Comparison of ENCODE assay signal across 14 mouse cellular contexts in the genomic region with DNA sequence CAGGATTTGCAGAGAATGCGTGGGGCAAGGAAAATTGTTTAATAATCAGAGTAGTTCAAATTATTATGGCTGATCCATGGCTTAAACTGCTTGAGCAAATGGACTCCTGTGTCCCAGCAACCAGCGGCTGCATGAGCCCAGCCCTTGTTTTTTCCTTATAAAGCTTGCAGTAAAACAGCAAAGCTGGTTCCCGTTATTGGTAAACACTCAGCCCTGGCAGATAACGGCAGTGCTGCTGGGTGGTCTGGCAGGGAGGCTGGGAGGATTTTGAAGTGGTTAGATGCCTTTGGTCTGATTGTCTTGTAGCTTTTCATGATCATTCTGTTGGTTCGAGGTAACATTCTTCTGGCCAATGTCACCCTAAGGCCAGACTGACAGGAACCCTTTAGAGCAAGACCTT. TPM values are rescaled to one million over a fixed set of nuclear protein-coding genes. Genes with fewer than 3 reads are reported as not detected.
A peak's percentile ranks its signal among the peaks of the same experiment; 100 is the strongest.
DNase-seq lines count a peak whose midpoint lies in the region; ATAC-seq and TF ChIP-seq lines count a peak whose summit lies in the region.
"Had no signal": no experiment of that assay in that cellular context is flagged by ENCODE, and none has a peak within 500 bp of the region (broad histone marks: within the 10 kb centered on the region; RNA-seq: fewer than 3 reads in every experiment).

No protein-coding gene starts in this region.

- H3K4me2 ChIP-seq in kidney, postnatal 0 days (ENCODE audit: low read length) = no peak overlapping the region
- H3K4me2 ChIP-seq: liver, embryonic 11.5 days had no signal

- no peak overlapping the region for H3K4me3 ChIP-seq in kidney, postnatal 0 days (replicated peaks; ENCODE audit: low read depth, low read length)
- H3K4me3 ChIP-seq in brown adipose tissue, adult 24 weeks (ENCODE audit: insufficient read depth, low read depth, low read length) = no peak overlapping the region
- H3K4me3 ChIP-seq in limb, embryonic 10.5 days = no peak overlapping the region
- H3K4me3 ChIP-seq: erythroblast, embryonic 14.5 days had no signal

- peak overlapping the region; percentile 71 for H3K27ac ChIP-seq in kidney, postnatal 0 days
- peak overlapping the region; percentile 76 for H3K27ac ChIP-seq in brown adipose tissue, adult 24 weeks (replicated peaks; ENCODE audit: low read depth, low read length)
- peak overlapping the region; percentile 71 for H3K27ac ChIP-seq in limb, embryonic 10.5 days

- no peak for ATAC-seq in kidney, postnatal 0 days (replicated peaks; ENCODE audit: low FRiP score, low read depth)
- no peak for ATAC-seq in CD4-positive, CD25-positive, alpha-beta regulatory T cell, adult 4 months
- ATAC-seq: midbrain, embryonic 16.5 days; Patski had no signal

- H3K9ac ChIP-seq in kidney, postnatal 0 days (ENCODE audit: low read depth, low read length) = no peak overlapping the region

- no peaks in the 10 kb centered on the region for H3K9me3 ChIP-seq in kidney, postnatal 0 days (replicated peaks; ENCODE audit: low read length)
- H3K9me3 ChIP-seq in limb, embryonic 10.5 days (replicated peaks) = no peaks in the 10 kb centered on the region

- WGBS in kidney, postnatal 0 days = 60% methylated on average over 5 of the region's 5 CpGs
- WGBS in limb, embryonic 10.5 days = 39% methylated on average over 5 of the region's 5 CpGs

- intact Hi-C loops in gastrocnemius, postnatal 14 days (cut with DNase I; ENCODE audit: low total_unique reads) = no loop called here

- DNase-seq in gastrocnemius, adult 18-20 months (ENCODE audit: low spot score) = peak; percentile 12
- no peak for DNase-seq in gastrocnemius, postnatal 14 days
- no peak for DNase-seq in kidney, postnatal 0 days (ENCODE audit: low spot score)
- no peak for DNase-seq in kidney, adult 11 months
- DNase-seq in limb, embryonic 10.5 days (ENCODE audit: low spot score) = no peak
- DNase-seq in thymus, postnatal 36 days = no peak
- DNase-seq: adrenal gland, postnatal 25 days; cerebellum, adult 9-10 months had no signal

- H3K36me3 ChIP-seq in kidney, postnatal 0 days (ENCODE audit: insufficient read depth, low read length) = 0 out of 2 replicates have a peak, but pooled peaks cover 3% of the 10 kb centered on the region
- peaks cover 46% of the 10 kb centered on the region for H3K36me3 ChIP-seq in limb, embryonic 10.5 days

- no peaks in the 10 kb centered on the region for H3K27me3 ChIP-seq in kidney, postnatal 0 days (ENCODE audit: insufficient read depth, low read length)
- H3K27me3 ChIP-seq in limb, embryonic 10.5 days (ENCODE audit: low read depth, poor library complexity, severe bottlenecking) = no peaks in the 10 kb centered on the region
- H3K27me3 ChIP-seq: Patski had no signal

- TF ChIP-seq CTCF in kidney, postnatal 0 days (IDR thresholded peaks at IDR 0.05; ENCODE audit: low read depth) = no peak

- H3K4me1 ChIP-seq in kidney, postnatal 0 days (replicated peaks; ENCODE audit: insufficient read depth, low read length) = peaks cover 13% of the 10 kb centered on the region; the same call in 1 of the 2 replicates
- H3K4me1 ChIP-seq in brown adipose tissue, adult 24 weeks (ENCODE audit: control insufficient read depth, insufficient read depth, insufficient read length, low read length) = peaks cover 33% of the 10 kb centered on the region
- peaks cover 41% of the 10 kb centered on the region for H3K4me1 ChIP-seq in limb, embryonic 10.5 days

RNA-seq across cellular contexts. Expression of a gene that starts 12.9 kb away (rescaled TPM):
- 1 to 10 TPM; 1.8 to 6.6 TPM for total RNA-seq in gastrocnemius, adult 18-20 months (2021)
- total RNA-seq in gastrocnemius, postnatal 14 days (2021) = 10 to 100 TPM; 12.3 to 18.9 TPM
- 18.5 and 26.9 TPM in 2 replicates for polyA plus RNA-seq in kidney, postnatal 0 days (2015; fragmentation: Nextera tagmentation; extraction: Ambion mirVana)
- polyA plus RNA-seq in brown adipose tissue, adult 24 weeks (2012; ENCODE audit: insufficient read depth, insufficient read length, missing spikeins) = 4.9 and 5.3 TPM in 2 replicates
- polyA plus RNA-seq in limb, embryonic 10.5 days (2016; fragmentation: Nextera tagmentation; extraction: Ambion mirVana) = 0.99 and 3.5 TPM in 2 replicates
- polyA plus RNA-seq in CD4-positive, CD25-positive, alpha-beta regulatory T cell, adult 4 months (2017; shearing (Covaris generic)) = under 1 TPM in 1 of 2 experiments, not detected in 1; 0.36 TPM

RNA-seq across cellular contexts. Expression of a gene that starts 22.2 kb away (rescaled TPM):
- 1 to 10 TPM; 2.5 to 2.8 TPM for total RNA-seq in gastrocnemius, adult 18-20 months (2021)
- 1 to 10 TPM; 3.6 to 4.1 TPM for total RNA-seq in gastrocnemius, postnatal 14 days (2021)
- 26.6 and 28.3 TPM in 2 replicates for polyA plus RNA-seq in kidney, postnatal 0 days (2015; fragmentation: Nextera tagmentation; extraction: Ambion mirVana)
- 10.4 and 13.2 TPM in 2 replicates for polyA plus RNA-seq in brown adipose tissue, adult 24 weeks (2012; ENCODE audit: insufficient read depth, insufficient read length, missing spikeins)
- 38.0 and 39.9 TPM in 2 replicates for polyA plus RNA-seq in limb, embryonic 10.5 days (2016; fragmentation: Nextera tagmentation; extraction: Ambion mirVana)
- 10 to 100 TPM; 19.2 to 29.4 TPM for polyA plus RNA-seq in CD4-positive, CD25-positive, alpha-beta regulatory T cell, adult 4 months (2017; shearing (Covaris generic))

RNA-seq across cellular contexts. Expression of a gene that starts 34.6 kb away (rescaled TPM):
- total RNA-seq in gastrocnemius, adult 18-20 months (2021) = 1 to 10 TPM; 4.6 to 5.6 TPM
- total RNA-seq in gastrocnemius, postnatal 14 days (2021) = 1 to 10 TPM; 6.6 to 6.9 TPM
- 26.3 TPM in 2 replicates for polyA plus RNA-seq in kidney, postnatal 0 days (2015; fragmentation: Nextera tagmentation; extraction: Ambion mirVana)
- polyA plus RNA-seq in brown adipose tissue, adult 24 weeks (2012; ENCODE audit: insufficient read depth, insufficient read length, missing spikeins) = 8.8 and 9.4 TPM in 2 replicates
- 32.7 and 35.3 TPM in 2 replicates for polyA plus RNA-seq in limb, embryonic 10.5 days (2016; fragmentation: Nextera tagmentation; extraction: Ambion mirVana)
- polyA plus RNA-seq in CD4-positive, CD25-positive, alpha-beta regulatory T cell, adult 4 months (2017; shearing (Covaris generic)) = 10 to 100 TPM; 11.0 to 20.6 TPM

RNA-seq across cellular contexts. Expression of a gene that starts 37.2 kb away (rescaled TPM):
- total RNA-seq in gastrocnemius, adult 18-20 months (2021) = 1 to 10 TPM in 1 of 2 experiments, under 1 TPM in 1; 0.96 to 1.1 TPM
- total RNA-seq in gastrocnemius, postnatal 14 days (2021) = 1 to 10 TPM; 2.1 to 3.0 TPM
- 4.2 and 4.6 TPM in 2 replicates for polyA plus RNA-seq in kidney, postnatal 0 days (2015; fragmentation: Nextera tagmentation; extraction: Ambion mirVana)
- 5.3 and 6.1 TPM in 2 replicates for polyA plus RNA-seq in brown adipose tissue, adult 24 weeks (2012; ENCODE audit: insufficient read depth, insufficient read length, missing spikeins)
- polyA plus RNA-seq in limb, embryonic 10.5 days (2016; fragmentation: Nextera tagmentation; extraction: Ambion mirVana) = 0.90 and 1.3 TPM in 2 replicates
- polyA plus RNA-seq in CD4-positive, CD25-positive, alpha-beta regulatory T cell, adult 4 months (2017; shearing (Covaris generic)) = 1 to 10 TPM; 1.5 to 1.8 TPM
- polyA plus RNA-seq: erythroblast, embryonic 14.5 days had no signal
